Mouse (Mus musculus) right cerebral cortex, adult 2 months (tissue): ENCODE measurements around the gene Tpd52l2.
A peak's percentile ranks its signal among the peaks of the same experiment; 100 is the strongest.

Experiments
- DNase-seq, 2 experiments: peaks; one replicate each; pipeline ENCODE4 v3.0.0; 2021 to 2022; ENCODE audit warnings: low spot score in 2 of 2

Tpd52l2 gene

GRCm38 (mm10) chr2:181537444-181538047 lies 40.6 kb downstream of the Tpd52l2 start:
- DNase-seq: peak; percentile 66 to 75

GRCm38 (mm10) chr2:181541761-181542380 lies 44.9 kb downstream of the Tpd52l2 start:
- DNase-seq: no peak

GRCm38 (mm10) chr2:181546142-181546541 lies 49.2 kb downstream of the Tpd52l2 start:
- DNase-seq: no peak

GRCm38 (mm10) chr2:181548227-181548626 lies 51.3 kb downstream of the Tpd52l2 start:
- DNase-seq: no peak

DNA sequence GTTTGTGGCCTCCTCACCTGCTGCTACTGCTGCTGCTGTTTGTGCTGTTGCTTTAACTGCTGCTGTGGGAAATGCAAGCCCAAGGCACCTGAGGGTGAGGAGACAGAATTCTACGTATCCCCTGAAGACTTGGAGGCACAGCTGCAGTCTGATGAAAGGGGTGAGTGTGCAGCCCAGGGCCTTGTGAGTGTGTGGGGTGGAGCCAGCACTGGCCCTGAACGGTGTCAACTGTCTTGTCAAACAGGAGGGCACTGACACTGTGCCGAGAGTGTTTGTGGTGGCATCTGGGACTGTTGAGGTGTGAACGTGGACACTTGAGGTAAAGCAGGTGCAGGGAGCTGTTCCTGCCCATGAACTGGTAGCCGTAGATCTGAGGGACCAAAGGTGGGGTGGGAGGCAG lies 51.7 kb downstream of the Tpd52l2 start:
- DNase-seq: no peak

DNA sequence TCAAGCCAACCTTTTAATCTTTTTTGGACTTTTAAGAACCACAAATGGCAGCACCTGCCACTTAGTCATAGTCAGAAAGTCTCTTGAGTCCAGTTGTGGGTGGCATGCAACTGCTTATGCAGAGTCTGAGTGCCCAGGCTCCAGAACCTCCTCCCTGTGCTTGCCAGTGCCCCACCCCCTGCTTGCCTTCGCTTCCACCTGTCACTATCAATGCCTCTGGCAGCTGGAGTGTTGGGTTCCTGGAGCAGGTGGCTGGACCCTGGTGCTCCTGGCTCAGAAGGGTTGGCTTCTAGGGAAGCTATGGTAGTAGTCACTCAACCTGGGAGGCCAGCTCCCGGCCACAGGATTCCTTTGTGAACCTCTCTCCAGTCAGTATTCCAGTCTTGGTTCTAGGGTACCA lies 53.3 kb downstream of the Tpd52l2 start:
- no peak for DNase-seq

- no peak for DNase-seq
These were observed 56.8 kb downstream of the Tpd52l2 start for GRCm38 (mm10) chr2:181553772-181554171.

DNA sequence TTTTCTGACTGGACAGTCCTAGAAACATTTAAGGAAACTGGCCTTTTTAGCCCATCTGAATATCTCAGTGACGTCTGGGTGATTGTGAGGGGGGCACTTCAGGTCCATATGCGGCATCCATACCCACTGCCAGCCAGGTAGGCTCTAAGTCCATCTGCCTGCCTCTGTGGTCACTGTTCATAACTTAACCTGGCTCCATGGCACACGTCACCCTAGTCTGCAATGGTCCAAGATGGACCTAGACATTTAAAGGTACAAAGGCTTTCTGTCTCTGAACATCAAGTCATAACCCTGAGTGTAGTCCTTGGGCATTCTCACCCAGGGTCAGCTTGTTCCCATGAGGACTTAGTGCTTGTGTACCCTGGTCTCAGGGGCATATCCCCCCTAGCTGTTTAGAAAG lies 70.4 kb downstream of the Tpd52l2 start:
- no peak for DNase-seq
